Mouse (Mus musculus): ENCODE measurements at regions not wholly inside any gene's neighbourhood (a gene's known extent, or its start where the extent isn't known, plus 50 kb on each side); places are given as distances from the start of the nearest gene placed in this dataset.

DNA sequence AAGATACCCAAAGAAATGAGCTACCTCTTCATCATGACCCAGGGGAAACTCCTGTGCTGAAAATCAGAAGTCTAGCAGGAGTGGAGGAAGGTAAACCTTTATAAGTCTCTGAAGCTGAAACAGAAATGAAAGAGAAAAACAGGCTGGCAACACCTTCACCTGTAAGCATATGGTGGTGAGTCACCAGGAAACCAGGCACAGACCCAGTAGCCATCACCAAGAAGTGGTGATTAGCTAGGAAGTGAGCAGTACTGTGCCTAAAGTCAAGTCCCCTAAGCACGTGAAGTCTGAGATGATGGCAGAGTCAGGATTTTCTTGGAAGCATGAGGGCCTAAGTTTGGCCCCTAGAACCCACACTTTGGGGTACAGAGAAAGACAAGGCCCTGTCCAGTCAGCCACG, 480.3 kb upstream of the Hs6st1 start:
- DNase-seq (ENCODE audit: low spot score in 2 of 2): no peak

DNA sequence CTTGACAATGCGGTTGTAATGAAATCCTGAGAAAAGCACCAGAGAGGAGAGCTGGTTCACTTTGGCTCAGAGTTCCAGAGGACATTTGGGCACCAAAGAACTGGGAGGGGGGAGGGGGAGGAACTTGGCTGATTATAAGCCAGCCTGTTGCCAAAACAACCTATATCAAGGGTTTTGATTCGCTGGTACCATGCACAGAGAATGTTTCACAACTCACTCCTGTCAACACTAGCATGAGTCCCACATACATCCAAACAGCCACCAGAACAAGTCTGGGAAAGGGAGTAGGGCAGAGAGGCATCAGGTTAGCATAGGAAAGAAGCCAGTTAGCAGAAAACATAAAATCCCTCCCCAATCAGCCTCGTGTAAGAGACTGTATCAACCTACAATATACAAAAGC, 479.3 kb upstream of the Hs6st1 start:
- DNase-seq (ENCODE audit: low spot score in 2 of 2): no peak

DNA sequence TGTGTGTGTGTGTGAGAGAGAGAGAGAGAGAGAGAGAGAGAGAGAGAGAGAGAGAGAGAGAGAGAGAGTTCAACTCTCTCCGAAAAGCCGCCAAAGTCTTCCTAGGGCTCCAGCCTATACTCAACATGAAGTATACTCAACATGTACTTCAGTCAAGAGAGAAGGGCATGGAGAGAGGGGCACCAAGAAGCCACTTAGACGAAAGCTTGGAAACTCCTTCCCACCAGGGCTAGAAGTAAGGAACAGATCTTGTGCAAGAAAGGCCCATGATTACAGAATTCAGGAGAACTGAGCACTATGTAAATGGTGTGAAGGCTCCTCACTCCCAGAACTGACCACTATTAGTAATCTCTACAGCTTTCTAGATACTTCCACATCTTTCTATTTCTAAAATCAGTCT, 467.4 kb upstream of the Hs6st1 start:
- DNase-seq (ENCODE audit: low spot score in 2 of 2): no peak

DNA sequence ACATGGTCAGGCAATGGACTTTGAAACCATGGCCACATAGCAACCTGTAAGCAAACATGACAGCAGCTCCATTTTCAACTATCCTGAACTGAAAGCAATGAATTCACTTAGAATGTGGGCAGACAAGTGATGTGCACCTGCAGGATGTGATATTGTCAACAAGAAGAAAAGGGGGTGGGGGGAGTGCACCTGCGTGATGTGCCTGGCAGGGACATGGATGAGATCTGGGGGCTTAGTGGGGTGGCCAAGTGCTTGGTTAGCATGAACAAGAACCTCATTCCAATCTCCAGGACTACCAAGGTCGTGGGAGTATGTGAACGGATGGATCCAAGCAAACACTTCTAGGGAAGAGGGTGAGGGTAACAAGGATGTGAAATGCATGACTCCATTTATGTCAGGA, 453.1 kb upstream of the Hs6st1 start:
- DNase-seq (ENCODE audit: low spot score in 2 of 2): peak in 1 of 2 experiments; percentile 33

DNA sequence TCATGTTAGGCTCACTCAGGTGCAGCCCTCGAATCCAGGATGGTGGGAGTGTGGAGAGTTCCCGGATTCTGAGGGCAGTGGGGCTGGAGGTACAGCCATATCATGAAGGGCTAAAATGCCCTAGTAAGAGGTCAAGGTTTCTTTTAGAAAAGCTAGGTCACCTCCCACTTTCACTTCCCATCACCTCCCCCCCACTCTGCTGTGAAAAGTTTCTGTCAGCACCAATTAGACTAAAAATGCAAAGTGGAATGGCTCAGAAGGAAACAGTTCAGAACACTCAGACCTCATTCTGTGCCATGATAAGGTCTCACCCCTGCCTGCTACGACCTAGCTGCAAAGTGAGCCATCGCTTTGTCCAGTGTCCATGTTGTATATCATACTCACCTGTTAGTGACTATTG, 448.7 kb upstream of the Hs6st1 start:
- no peak for DNase-seq (ENCODE audit: low spot score in 2 of 2)

DNA sequence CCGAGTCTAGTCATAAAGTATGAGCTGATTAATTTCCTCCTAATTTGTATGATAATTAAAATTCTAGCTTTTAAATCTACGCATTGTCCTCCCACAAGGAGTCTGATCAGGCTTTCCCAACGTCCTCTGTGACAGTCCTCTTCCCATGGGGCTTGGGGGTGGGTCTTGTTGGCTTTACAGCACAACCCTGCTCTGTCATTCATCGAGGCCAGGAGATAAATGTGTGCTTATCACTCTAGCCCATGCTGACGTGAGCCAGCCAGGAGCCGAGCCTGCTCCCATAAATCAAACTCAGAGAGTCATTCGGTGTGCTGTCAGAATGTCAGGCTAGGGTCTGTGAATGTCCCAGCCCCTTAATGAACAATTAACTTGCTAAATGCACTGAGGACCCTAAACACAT, 425.6 kb upstream of the Hs6st1 start:
- DNase-seq (ENCODE audit: low spot score in 2 of 2): no peak

DNA sequence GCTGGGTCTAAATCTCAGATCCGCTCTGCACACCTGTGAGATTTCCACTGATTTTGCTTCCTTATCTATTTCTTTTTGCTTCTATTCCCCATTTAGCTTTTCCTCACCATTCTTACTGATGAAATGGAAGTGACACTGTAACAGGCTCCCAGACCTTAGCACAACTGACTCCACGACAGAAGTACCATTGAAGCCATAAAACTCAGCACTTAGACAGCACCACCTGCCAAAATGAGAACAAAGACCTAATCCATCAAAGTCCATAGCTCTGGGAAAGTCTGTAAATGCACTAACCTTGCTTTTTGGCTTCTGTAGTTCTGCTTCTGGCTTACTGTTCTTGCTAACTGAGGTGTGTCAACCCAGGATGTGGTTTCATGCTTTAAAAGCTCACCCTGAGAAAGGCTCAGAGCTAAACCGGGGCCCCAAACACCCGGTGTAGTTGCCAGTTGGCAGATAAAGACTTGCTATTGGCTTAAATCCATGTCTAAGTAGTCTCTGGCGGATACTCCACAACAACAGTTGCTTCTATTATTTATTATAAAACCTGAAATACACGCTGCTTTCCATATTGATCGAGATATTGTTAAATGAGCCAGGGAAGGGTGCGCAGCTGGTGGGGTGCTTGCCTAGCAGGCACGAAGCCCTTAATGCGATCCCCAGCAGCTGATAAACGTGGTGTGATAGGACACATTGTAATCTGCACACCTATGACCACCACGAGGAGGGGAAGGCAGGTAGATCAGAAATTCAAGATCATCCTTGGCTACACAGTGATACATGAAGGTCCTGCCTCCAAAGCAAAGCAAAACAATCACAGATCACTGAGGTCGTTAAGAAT, 414.9 kb upstream of the Hs6st1 start:
- no peak for DNase-seq (ENCODE audit: low spot score in 2 of 2)

DNA sequence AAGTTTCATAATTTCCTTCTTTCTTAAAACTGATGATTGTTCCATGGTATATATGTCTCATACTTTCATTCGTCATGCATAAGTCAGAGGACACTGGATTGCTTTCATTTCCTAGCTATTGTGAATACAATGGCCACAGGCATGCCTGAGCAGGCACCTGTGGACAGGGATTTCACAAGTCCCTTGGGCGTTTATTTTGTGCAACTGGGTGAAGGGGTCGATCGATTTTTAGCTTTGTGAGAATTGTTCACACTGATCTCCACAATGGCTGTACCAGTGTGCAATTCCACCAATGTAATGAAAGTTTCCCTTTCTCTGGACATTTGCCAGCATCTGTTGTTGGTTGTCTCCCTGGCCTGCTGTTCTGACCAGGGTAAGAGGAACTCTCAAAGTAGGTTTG, 405.2 kb upstream of the Hs6st1 start:
- no peak for DNase-seq (ENCODE audit: low spot score in 2 of 2)

DNA sequence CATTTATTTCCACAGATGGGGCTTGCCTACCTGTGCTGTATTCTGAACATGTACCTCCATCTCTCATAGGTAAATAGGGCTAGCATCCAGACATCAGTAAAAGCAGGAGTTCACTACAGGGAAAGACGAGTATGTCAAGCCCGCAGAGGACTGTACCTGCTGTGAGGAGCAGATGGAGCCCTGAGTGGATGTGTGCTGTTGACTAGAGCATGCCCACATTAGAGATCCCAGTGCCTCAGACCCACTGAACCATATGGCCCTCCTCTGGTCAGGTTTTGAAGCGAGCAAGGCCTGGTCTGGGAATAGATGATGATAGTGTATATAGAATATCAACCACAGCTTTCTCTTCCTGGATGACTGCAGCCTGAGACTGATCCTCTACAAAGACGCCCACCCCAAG, 394.7 kb upstream of the Hs6st1 start:
- DNase-seq (ENCODE audit: low spot score in 2 of 2): no peak

DNA sequence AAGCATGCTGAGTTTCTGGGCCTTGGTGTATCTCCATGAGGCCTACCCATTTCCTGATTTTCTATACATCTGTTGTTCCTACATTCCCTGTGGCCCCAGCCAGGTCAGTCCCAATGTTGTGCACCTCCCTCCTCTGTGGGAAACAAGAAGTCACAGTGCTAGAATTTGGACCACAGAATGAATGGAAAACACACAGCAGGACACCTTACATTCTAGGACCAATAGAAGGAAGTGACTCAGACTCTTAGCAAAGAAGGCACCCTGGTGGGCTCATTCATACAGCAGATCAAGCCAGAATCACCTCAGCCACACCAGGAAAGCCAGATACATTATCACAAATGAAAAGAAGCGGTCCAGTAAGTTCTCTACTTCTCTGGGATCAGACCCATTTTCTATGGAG, 394.2 kb upstream of the Hs6st1 start:
- no peak for DNase-seq (ENCODE audit: low spot score in 2 of 2)

DNA sequence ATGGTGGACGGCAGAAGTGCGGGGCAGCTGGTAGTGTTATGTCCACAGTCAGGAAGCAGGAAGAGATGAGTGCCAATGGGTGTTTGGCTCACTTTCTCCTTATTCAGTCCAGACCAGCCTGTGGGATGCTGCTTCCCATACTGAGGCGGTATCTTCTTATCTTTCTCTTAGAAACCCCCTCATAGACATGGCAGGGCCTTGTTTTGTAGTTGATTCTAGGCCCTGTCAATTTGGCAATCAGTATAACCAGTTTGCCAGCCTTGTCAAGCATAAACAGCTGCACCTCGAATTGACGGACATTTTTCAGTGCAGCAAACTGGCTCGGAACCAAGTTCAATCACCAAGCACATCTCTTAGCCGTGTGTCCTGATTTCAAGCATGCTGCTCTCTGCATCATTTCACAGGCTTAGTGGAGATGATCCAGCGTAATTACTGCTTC, 385.7 kb upstream of the Hs6st1 start:
- DNase-seq (ENCODE audit: low spot score in 2 of 2): no peak

DNA sequence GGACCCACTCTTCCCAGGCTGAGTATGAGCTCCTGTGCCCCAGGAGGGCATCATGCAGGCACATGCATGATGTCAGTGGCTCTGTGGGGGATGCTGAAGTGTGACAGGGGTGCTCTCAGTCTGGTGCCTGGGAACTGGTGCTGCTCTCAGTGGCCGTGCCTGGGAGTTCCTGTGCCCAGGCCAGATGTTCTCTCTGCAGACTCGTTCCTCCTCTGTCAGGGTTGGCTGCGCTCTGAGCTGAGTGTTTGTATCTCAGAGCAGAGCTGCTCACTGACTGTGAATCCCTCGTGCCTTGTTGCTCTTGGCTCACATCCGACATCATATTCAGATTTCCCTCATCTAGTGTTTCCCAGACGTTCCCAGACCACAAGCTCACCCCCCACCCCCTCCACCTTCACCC, 382.5 kb upstream of the Hs6st1 start:
- DNase-seq (ENCODE audit: low spot score in 2 of 2): no peak

DNA sequence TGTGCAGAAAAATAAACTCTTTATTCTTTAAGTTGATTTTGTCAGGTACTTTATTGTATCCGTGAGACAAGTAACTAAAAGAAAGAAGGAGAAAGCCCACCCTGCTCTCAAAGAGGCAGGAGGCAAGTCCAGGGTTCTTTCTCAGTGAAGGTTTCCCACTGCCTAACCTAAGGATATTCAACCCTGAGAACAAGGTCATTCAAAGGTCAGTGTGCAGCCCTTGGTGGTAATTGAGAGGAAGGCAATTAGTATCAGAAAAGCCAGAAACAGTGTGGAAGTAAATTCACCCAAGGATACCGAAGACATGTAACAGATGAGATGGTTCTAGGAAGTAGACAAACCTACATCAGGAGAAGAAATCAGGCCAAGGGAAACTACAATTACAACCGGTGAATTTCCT, 373.9 kb upstream of the Hs6st1 start:
- no peak for DNase-seq (ENCODE audit: low spot score in 2 of 2)

DNA sequence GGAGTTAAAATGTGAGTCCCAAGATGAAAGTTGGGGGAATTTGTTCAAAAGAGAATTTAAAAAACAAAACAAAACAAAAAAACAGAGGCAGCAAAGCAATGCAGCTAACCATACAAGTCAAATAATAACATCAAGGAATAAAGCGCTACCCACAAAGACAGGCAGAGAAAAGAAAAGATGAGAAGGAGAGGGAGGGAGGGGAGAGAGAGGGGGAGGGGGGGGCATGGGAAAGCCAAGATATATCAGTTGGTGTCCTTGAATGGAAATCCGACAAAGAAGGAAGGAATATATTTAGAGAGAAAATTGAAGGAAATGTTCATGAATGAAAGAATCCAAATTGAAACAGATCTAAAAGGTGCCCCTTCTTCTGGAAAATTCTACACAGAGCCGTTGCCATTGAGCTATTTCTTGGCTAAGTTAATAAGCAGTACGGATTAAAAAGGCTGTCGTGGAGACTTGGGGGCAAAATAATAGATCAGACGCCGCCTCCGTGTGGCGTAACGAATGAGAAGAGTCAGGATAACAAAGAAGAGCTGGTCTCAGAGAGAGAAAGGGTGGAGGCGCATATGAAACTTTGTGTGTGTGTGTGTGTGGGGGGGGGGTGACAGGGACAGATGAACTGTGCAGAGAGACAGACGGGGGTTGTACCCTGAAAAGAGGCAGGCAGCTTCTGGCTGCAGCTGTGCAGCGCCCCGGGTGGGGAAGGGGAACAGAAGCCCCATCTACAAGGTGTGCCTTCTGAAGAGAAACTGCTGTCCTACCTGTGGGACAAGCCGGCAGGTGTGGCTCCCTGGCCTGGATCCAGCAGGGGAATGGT, 373.2 kb upstream of the Hs6st1 start:
- DNase-seq (ENCODE audit: low spot score in 2 of 2): no peak

DNA sequence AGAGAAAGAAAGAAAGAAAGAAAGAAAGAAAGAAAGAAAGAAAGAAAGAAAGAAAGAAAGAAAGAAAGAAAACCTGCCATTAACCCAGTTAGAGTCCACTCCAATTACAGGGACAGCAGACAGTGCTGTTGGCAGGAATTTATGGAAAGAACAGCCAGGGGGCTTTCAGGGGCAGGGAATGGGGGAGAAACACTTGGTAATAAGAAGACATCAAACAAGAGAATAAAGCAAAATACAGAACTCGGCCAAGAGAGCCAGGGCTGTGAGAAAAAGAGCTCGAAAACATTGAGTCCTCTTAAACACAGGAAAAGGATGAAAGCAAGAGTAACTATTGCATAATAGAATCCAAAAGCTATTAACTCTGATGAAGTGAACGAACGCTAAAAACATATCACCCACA, 371.0 kb upstream of the Hs6st1 start:
- DNase-seq (ENCODE audit: low spot score in 2 of 2): no peak

DNA sequence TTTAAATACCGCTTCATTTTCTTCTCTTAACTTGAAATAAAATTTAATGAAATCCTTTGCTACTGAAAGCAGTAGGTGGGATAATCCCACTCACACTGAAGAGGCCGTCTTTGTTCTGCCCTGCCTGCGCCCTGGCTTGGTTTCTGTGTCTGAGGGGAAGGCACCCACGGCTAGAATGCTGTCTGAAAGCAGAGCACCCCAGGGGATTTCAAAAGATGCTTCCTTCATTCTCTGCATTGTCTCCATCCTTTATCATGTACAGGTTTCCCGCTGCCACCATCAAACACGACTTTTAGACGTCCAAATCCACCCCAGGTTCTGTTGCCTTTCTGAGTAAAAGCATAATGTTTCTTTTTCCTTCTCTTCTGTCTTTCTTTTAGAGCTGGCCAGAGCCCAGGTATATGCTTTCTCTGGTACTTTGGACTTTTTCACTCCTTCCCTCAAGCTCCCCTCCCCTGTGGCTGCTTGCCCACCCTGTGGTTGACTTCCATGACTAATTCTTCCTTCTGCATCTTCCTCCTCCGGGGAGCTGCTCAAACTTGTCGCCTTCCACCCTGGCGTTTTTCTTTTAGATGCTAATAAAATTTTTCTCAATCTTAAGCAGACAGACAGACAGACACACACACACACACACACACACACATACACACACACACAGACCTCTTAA, 370.2 kb upstream of the Hs6st1 start:
- DNase-seq (ENCODE audit: low spot score in 2 of 2): no peak

DNA sequence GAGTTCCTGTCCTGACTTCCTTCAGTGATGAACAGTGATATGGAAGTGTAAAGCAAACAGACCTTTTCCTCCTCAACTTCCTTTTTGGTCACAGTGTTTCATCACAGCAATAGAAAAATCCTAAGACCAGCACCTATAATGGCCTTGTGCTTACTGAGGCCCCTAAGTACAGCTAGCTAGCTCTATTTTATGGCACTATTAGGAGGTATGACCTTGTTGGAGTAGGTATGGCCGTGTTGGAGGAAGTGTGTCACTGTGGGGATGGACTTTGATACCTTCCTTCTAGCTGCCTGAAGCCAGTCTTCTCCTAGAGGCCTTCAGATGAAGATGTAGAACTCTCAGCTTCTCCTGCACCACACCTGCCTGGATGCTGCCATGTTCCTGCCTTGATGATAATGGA, 365.6 kb upstream of the Hs6st1 start:
- DNase-seq (ENCODE audit: low spot score in 2 of 2): no peak

DNA sequence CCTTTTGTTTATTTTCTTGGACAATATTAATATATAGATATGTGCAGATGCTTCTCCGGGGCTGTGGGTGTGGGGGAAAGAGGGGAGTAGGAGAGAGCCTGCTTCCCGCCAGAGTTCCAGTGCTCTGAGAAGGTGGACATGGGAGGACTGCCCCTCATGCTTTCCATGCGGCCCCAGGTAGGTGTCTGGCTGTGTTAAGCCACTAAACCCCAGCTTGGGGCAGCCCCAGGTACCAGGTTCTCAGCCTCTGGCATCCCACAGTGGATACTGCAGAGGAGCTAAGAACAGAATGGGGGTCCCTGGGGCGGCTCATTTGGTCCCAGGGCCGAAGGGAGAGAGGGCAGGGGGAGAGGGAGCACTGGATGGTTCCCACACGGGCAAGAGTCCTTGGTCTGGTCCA, 361.9 kb upstream of the Hs6st1 start:
- DNase-seq (ENCODE audit: low spot score in 2 of 2): no peak

DNA sequence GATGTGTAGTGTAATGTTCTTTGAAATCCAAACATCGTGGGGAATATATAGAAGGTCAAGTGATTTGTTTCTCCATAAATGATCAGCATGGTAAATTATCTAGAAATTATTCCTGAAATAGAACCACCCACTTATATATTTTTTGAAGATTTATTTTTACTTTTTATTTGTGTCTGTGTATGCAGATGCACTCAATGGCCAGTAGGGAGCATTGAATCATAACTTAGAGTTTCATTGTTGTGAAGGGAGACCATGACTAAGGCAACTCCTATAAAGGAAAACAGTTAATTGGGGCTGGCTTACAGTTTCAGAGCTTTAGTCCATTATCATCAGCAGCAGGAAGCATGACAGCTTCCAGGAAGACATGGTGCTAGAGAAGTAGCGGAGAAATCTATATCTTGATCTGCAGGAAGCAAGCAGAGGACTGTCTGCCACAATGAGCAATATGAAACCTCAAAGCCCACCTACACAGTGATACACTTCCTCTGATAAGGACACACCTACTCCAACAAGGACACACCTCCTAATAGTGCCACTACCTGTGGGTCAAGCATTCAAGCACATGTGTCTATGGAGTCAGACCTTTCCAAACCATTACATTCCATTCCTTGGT, 359.9 kb upstream of the Hs6st1 start:
- no peak for DNase-seq (ENCODE audit: low spot score in 2 of 2)

DNA sequence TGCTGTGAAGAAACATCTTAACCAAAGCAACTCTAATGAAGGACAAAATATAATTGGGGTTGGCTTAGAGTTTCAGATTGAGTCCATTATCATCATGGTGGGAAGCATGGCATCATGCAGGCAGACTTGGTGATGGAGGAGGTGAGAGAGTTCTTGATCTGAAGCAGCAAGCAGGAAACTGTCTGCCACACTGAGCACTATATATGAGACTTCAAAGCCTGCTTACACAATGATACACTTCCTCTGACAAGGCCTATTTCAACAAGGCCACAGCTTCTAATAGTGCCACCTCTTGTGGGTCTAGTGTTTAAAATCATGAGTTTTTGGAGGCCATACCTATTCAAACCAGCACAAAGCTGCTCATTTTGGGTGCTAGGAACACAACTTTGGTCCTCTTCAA, 359.0 kb upstream of the Hs6st1 start:
- no peak for DNase-seq (ENCODE audit: low spot score in 2 of 2)

DNA sequence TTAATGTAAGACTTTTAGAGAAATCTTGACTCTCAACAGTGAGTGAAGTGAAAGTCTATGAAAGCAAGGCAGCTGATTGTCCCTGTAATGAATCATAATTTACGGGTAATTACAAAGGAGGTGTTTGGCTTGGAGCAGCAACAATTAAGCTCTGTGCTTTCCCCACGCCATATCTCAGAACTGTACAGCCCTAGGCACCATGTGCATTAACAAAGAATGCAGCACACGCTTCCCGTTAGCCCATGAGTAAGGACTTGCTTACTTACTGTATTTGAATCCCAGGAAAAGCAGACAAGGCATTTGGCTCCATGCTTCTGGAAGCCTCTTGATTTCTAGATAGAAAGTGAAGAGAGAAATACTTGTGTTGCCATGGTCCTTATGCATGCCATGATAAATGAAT, 354.2 kb upstream of the Hs6st1 start:
- no peak for DNase-seq (ENCODE audit: low spot score in 2 of 2)

DNA sequence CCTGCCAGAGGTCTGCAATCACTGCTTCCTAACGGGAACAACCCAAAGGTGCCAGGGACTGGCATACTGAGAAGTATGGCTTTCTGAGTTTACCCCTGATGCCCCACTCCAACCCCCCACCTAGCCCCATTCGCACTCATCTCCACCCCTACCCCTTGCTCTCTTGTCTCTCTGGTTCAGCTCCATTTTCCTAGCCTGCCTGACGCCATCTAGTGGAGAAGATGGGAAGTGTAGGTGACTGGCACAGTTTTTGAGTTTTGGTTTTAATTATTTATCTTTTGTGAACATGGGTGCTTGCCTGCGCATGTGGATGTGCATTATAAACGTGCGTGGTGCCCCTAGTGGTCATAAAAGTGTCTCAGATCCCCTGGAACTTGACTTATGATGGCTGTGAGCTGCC, 352.3 kb upstream of the Hs6st1 start:
- no peak for DNase-seq (ENCODE audit: low spot score in 2 of 2)

Data from urinary bladder, postnatal 4 days (tissue).